Mouse (Mus musculus): Measurements from ENCODE around the gene Gm20911.
"Not testable (repeated sequence)": the region's sequence is repeated elsewhere in the genome, so short reads cannot be mapped to it uniquely, and the experiment has no call there.

Gene Gm20911

DNA sequence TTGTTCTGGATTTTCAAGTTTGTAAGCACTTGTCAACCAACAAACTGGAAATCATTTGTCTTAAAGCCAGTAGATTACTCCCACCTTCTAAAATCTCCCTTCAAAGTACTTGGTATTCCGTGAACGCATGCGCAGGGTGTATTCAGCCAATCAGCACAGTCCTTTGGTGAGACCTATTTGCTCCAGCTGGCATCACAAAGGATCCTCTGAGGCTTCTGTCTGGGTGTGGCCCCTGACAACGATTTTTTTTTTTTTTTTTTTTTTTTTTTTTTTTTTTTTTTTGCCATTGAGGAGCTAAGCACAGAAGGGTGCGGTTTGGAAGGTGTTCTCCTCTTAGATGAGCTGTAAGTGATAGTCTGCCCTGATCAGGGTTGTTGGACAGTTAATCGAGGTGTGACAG, at the start of gene Gm20911:
TSS of gene Gm20911 (plus strand) at position 301 of the 400 bp plus-strand sequence.
- DNase-seq (ENCODE audit: extremely low spot score, low spot score): not testable (repeated sequence)

Data from neural tube, embryonic 10.5 days (tissue).